Mouse (Mus musculus) granulocyte monocyte progenitor cell, adult 5-6 weeks (primary cell): ENCODE results near the gene Efcab14. TPM values are rescaled to one million over a fixed set of nuclear protein-coding genes. Genes with fewer than 3 reads are reported as not detected.

Source experiments
- total RNA-seq, 2 experiments: library from RNA; stranded (forward) in 1 of 2; stranded (reverse) in 1 of 2; fragments of 200-712, 200-1000 nt in 1 of 2; fragments of >200 nt in 1 of 2; fragmentation: Nextera tagmentation in 1 of 2; gene quantifications; 2 replicates each; pipeline ENCODE4 v1.2.3; 2014 to 2017

Efcab14 gene
- total RNA-seq, 2 experiments from 2014 or later = 25.4 to 43.2 TPM

Other genes starting within 250 kb of the Efcab14 start
- not detected in 2 replicates for gene Cyp4a14, start 241.6 kb upstream of the Efcab14 start, total RNA-seq (2014; fragmentation: Nextera tagmentation)
- gene Cyp4a14, start 241.6 kb upstream of the Efcab14 start, total RNA-seq (2017) = not detected in 2 replicates
- gene Cyp4a10, start 219.5 kb upstream of the Efcab14 start, total RNA-seq (2014; fragmentation: Nextera tagmentation) = not detected in 2 replicates
- gene Cyp4a10, start 219.5 kb upstream of the Efcab14 start, total RNA-seq (2017) = not detected in 2 replicates
- not detected in 2 replicates for gene Cyp4a31, start 174.1 kb upstream of the Efcab14 start, total RNA-seq (2014; fragmentation: Nextera tagmentation)
- gene Cyp4a31, start 174.1 kb upstream of the Efcab14 start, total RNA-seq (2017) = not detected in 2 replicates
- not detected in 2 replicates for gene Cyp4a32, start 136.8 kb upstream of the Efcab14 start, total RNA-seq (2014; fragmentation: Nextera tagmentation)
- not detected in 2 replicates for gene Cyp4a32, start 136.8 kb upstream of the Efcab14 start, total RNA-seq (2017)
- not detected in 2 replicates for gene Cyp4b1, start 90.0 kb upstream of the Efcab14 start, total RNA-seq (2014; fragmentation: Nextera tagmentation)
- not detected in 2 replicates for gene Cyp4b1, start 90.0 kb upstream of the Efcab14 start, total RNA-seq (2017)
- gene Tex38, start 43.3 kb downstream of the Efcab14 start, total RNA-seq (2014; fragmentation: Nextera tagmentation) = not detected in 2 replicates
- not detected in 2 replicates for gene Tex38, start 43.3 kb downstream of the Efcab14 start, total RNA-seq (2017)
- 15.0 and 43.3 TPM in 2 replicates for gene Atpaf1, start 47.1 kb downstream of the Efcab14 start, total RNA-seq (2014; fragmentation: Nextera tagmentation)
- 12.4 and 13.9 TPM in 2 replicates for gene Atpaf1, start 47.1 kb downstream of the Efcab14 start, total RNA-seq (2017)
- gene Mob3c, start 90.3 kb downstream of the Efcab14 start, total RNA-seq (2014; fragmentation: Nextera tagmentation) = 6.0 and 6.3 TPM in 2 replicates
- gene Mob3c, start 90.3 kb downstream of the Efcab14 start, total RNA-seq (2017) = 2.6 and 6.2 TPM in 2 replicates
- 30.0 and 48.8 TPM in 2 replicates for gene Mknk1, start 101.5 kb downstream of the Efcab14 start, total RNA-seq (2014; fragmentation: Nextera tagmentation)
- 30.2 and 39.0 TPM in 2 replicates for gene Mknk1, start 101.5 kb downstream of the Efcab14 start, total RNA-seq (2017)
- gene Kncn, start 146.7 kb downstream of the Efcab14 start, total RNA-seq (2014; fragmentation: Nextera tagmentation) = not detected in 2 replicates
- not detected in 2 replicates for gene Kncn, start 146.7 kb downstream of the Efcab14 start, total RNA-seq (2017)
- gene 6430628N08Rik, start 152.9 kb downstream of the Efcab14 start, total RNA-seq (2014; fragmentation: Nextera tagmentation) = not detected in 2 replicates
- gene 6430628N08Rik, start 152.9 kb downstream of the Efcab14 start, total RNA-seq (2017) = not detected in 2 replicates
- not detected in 2 replicates for gene Dmbx1, start 202.2 kb downstream of the Efcab14 start, total RNA-seq (2014; fragmentation: Nextera tagmentation)
- not detected in 2 replicates for gene Dmbx1, start 202.2 kb downstream of the Efcab14 start, total RNA-seq (2017)